Mouse (Mus musculus): ENCODE results near the gene Popdc2. TPM values are rescaled to one million over a fixed set of nuclear protein-coding genes. Genes with fewer than 3 reads are reported as not detected.
"Not testable (repeated sequence)": the region's sequence is repeated elsewhere in the genome, so short reads cannot be mapped to it uniquely, and the experiment has no call there.

The Popdc2 gene
- 16.9 and 18.7 TPM in 2 replicates for polyA plus RNA-seq (2012; rRNA removed)

DNA sequence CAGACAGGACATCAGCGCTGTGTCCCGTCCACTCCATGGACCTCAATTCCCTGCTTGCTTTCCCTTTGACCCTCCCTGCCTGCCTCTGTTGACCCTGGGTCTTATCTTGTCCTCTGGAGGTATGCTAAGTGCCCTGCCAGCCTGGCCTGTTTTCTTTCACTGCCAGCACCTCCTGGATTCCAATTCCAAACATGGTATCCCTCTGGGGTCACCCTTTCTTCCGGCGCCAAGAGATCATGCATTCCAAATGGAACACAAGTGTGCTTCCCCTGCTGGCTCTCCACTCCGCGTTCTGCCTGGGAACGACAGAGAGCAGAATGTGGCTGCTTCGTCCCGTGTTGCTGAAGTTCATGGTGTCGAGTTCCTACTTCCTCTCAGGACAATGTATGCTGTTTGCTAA is at the start of gene Popdc2:
Gene Popdc2 (plus strand): TSS at position 277 of the 400 bp plus-strand sequence.
- no peak for DNase-seq (ENCODE audit: low read depth, low spot score)
- 41% methylated on average over 10 of the region's 10 CpGs for WGBS

DNA sequence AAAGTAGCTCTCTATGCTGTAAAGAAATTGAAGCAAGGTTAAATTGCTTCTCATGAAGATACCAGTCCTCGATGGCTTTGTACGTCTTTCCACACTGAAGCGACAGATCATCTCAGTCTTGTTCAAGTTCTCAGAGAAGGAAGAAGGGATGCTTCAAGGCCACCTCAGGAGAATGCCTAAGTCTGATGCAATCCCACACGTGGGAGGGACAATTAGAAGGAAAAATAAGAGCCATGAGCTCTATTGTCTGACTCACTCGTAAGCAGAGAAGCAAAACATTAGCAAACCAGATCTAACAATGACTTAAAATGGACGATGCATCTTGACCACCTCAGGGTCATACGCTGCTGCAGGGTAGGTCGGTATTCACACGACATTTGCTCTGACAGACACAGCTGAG is 43.5 kb upstream of the Popdc2 start:
- WGBS = 73% methylated on average over 9 of the region's 9 CpGs
- DNase-seq (ENCODE audit: low read depth, low spot score) = no peak

DNA sequence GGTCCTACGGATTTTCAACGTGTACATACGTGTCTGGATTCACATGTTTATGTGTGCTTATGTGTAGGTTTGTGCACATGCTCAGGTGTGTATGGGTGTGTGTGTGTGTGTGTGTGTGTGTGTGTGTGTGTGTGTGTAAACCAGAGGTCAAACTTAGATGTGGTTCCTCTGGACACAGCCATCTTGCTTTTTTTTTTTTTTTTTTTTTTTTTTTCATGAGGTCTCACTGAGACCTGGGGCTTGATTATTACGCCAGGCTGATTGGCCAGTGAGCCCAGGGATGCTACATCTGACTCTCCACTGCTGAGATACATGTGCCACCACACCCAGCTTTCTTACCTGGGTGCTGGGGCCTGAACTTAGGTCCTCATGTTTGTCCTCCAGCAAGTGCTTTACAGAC is 42.9 kb upstream of the Popdc2 start:
- 93% methylated on average over 4 of the region's 4 CpGs for WGBS
- DNase-seq (ENCODE audit: low read depth, low spot score) = no peak

DNA sequence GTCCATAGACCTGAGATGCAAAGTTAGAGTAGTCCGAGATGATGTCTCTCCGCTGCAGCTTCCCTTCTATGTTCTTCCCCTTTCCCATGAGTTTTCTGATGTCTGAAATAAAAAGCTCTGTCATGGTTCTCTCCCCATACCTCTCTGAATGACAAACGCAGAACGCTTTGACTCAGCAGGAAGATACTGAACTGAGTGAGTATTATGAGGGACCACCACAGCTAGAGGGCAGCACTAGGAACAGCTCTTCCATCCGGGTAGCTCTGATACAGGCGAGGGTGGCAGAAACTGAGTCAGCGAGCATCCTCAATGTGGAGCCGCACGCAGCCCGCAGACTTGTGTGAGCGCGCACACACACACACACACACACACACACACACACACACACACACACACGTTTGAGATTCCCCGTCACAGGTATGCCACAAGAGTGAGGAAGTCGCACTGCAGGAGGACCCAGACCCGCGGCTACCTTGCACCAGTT is 40.5 kb upstream of the Popdc2 start:
- DNase-seq (ENCODE audit: low read depth, low spot score) = no peak
- 37% methylated on average over 17 of the region's 17 CpGs for WGBS

DNA sequence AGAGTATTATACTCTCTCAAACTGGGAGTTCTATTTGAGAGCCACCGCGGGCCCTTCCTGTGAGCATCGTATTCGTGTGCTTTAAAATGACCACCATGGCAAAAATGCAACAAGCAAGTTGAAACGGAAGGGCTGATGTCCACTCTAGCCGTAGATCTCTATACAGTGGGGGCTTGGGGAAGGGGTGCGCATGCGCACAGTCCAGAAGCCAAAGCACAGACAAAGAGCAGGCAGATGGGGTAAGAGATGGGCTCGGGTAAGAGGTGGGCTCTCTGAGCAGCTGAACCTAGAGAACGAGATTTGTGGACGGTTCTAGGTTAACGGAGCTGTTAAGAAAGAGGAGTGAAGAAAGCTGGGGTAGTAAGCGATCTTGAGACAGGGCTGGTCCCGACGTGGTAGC is 37.7 kb upstream of the Popdc2 start:
- DNase-seq (ENCODE audit: low read depth, low spot score) = no peak
- WGBS = 92% methylated on average over 15 of the region's 15 CpGs

DNA sequence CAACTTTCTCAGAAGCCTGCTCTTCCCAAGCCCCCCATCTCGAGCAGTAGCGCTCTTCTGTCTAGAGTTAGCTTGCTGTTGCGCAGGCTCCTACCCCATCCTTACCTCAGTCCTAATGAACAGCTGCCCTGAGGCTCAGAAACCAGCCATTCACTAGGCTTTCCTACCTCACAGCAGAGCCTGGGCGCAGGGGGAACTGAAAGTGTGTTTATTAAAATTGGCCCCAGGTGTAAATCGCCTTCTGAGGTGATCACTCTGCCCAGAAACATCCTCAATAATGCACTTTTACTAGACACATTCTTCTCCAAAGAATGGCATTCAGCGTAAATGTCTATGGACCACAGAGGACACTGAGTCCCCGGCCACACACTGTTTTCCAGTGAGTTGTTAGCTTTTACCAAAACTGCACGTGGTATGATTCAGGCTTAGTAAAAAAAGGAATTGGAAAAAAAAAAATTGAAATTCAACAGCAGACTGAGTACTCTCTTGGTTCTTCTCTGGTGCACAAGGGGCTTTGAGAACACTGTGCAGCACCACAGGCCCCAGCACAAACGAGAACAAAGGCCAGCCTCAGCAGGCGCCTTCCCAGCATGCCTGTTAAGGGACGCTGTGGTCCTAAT is 35.1 kb upstream of the Popdc2 start:
- no peak for DNase-seq (ENCODE audit: low read depth, low spot score)
- 87% methylated on average over 11 of the region's 11 CpGs for WGBS

DNA sequence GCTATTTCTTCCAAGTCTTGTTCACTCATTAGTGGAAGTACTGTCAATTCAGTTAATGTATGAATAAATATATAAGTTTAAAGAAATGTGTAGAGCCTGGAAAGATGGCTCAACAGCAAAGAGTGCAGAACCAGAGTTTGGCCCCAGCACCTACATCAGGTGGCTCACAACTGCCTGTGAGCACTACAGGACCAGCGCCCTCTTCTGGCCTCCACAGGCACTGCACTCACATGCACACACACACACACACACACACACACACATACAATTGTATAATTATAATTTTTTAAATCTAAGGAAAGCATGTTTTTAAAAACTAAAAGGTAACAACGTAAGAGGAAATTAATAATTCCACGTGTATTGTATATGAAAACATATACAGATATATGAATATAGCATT is 32.7 kb upstream of the Popdc2 start:
- WGBS = 94% methylated on average over 3 of the region's 3 CpGs
- no peak for DNase-seq (ENCODE audit: low read depth, low spot score)

DNA sequence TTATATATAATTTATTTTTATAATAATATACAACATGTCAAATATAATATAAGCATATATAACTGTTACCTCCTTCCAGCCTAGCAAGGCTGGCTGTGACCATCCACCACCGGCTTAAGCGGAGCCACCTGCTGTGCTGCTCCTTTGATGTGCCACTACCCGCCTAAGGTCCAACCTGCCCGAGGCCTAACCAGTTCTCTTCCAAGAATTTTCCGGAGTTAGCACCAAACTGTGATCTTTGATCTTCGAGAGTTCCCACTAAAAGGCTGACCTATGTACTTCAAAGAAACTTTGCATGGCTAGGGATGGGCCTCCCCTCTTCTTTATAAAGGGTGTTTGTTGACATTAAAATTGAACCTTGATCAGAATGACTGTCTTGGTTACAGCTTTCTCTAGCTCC is 27.6 kb upstream of the Popdc2 start:
- DNase-seq (ENCODE audit: low read depth, low spot score) = no peak
- 24% methylated on average over 6 of the region's 6 CpGs for WGBS

DNA sequence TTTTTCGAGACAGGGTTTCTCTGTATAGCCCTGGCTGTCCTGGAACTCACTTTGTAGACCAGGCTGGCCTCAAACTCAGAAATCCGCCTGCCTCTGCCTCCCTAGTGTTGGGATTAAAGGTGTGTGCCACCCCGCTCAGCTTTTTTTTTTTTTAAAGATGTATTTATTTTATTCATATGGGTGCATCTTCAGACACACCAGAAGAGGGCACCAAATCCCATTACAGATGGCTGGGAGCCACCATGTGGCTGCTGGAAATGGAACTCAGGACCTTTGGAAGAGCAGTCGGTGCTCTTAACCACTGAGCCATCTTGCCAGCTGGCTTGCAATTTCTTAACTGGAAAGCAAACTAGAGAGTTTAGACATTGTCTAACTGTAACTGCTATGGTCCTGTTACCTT is 23.9 kb upstream of the Popdc2 start:
- DNase-seq (ENCODE audit: low read depth, low spot score) = not testable (repeated sequence)
- 83% methylated on average over 4 of the region's 4 CpGs for WGBS

DNA sequence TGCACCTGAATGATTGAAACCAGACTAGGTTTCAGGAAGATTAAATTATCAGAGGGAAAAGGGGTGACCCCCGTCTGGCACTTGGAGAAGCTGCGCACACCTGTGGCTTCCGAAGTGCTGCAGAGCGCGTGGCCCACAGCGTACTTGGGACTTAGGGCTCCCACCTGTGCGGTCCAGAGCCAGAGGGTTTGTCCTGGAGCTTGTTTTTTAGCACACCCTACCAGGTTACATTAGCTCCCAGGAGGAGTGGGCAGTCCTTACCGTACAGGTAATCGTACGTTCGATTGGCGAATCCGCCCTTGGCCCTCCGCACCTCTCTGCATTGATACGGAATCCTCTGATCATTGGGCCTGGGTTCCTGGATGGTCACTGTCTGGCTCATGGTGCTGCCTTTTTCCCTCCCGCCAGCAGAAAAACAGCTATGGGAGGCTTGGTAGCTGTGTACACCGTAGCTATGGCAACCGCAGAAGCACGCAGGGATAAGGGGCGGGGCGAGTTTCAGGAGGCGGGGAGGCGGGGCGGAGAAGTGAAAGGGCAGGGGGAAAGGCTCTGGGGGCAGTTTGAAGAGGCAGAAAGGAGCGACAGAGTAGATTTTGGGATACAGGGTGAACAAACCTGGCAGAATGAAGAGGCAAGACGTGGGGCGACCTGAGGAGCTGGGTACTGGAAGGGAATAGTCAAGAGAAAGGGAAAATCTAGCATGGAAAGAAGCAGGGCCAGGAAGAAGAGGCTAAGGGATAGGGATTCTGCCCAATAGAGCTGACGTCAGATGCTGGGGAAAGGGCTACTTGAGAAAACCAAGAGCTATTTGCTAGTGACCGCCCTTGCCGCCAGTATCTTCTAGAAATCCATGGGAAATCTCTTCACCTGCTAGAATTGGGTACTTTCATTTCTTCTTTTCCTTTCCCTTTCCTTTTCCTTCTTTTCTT is 20.3 kb upstream of the Popdc2 start, which contains the start of gene Maats1:
Gene Maats1 (minus strand): TSS at position 748 of the 929 bp plus-strand sequence.
- DNase-seq (ENCODE audit: low read depth, low spot score) = no peak

DNA sequence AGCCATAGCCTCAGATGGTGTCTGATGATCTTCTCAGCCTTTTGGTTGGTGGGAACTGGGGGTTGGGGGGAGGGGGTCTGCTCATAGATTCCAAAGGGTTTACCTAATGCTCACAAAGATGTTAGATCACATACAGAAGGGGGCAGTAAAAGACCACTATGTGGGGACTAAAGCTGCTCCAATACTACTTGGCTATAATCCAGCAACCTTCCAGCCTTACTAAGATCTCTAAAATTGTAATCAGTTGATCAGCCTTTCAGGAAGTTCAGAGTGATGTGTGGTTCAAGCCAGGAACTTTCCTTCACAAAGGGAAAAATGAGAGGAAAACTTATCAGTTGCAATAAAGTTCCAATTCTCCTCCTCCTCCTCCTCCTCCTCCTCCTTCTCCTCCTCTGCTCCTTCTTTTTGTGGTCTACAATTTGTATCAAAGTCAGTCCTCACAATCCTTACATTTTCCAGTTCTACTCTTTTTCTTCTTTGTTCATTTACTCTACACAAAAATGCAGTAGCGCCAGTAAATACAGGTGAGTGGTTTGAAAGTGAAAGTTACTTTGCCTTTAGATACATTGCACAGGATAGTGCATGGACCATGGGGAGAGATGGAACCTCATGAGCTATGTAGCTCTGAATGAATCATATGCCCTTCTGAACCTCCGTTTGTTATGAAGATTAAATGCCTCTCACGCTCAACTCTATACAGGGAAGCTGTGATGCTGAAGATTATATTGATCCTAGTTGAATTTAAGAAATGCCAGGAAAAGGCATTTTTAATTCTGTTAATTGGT is 16.9 kb upstream of the Popdc2 start:
- DNase-seq (ENCODE audit: low read depth, low spot score) = no peak

More for the DNA sequence above, 20.3 kb upstream of the Popdc2 start, which contains the start of gene Maats1:
- WGBS = 18% methylated on average over 30 of the region's 30 CpGs

DNA sequence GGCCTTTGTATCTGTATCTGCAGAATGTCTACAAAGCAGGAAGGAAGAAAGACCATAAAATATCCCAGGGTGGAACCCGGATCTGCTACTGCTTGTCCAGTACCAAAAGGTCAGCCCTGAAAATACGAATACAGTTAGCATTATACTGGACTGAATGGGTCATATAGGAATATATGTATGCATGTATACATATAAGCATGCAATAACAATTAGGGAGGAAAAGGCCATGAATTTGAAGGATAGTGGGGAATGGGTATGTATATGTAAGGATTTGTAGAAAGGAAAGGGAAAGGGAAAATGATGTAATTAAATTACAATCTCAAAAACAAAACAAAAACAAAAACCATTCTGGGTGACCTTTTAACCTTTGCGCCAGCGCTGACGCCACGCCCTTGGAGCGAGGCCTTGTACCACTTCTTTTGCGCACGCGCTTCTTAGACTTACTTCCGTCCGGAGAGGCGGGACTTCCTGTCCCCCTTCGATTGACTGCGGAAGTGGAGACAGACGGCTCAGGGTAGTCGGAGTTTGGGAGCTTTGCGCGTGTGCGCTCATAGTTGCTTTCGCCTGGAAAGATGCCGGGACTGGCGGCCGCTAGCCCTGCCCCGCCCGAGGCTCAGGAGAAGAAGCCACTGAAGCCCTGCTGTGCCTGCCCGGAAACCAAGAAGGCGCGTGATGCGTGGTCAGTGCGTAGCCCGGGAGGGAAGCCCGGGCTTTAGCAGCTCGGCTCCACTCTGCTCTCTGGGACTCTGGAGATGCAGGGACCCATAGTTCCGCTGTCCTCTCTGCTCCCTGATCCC is 15.3 kb upstream of the Popdc2 start, which contains the start of the genes Cox17 and Gm21987:
Gene Cox17 (plus strand): TSS at position 463 of the 797 bp plus-strand sequence.
Gene Gm21987 (plus strand): TSS at position 512 of the 797 bp plus-strand sequence.
- DNase-seq (ENCODE audit: low read depth, low spot score) = peak; percentile 90
- 2% methylated on average over 35 of the region's 35 CpGs for WGBS

More for the DNA sequence above, 16.9 kb upstream of the Popdc2 start:
- WGBS = 38% methylated on average over 3 of the region's 3 CpGs

DNA sequence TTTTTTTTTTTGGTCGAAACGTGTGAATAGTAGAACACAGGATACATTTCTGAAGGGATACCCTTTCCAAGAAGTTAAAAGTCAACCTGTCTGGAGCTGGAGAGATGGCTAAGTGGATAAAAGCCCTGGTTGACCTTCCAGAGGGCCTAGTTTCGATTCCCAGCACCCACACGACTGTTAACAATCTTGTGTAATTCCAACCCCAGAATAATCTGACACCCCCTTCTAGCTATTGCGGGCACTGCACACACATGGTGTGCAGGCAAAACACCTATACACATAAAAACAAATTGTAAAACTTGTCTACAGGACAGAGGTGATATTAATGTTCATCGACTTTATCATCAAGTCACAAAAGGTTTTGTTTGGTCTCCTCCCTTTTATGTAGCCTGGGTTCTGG is 14.4 kb upstream of the Popdc2 start:
- no peak for DNase-seq (ENCODE audit: low read depth, low spot score)
- WGBS = 46% methylated on average over 6 of the region's 6 CpGs

DNA sequence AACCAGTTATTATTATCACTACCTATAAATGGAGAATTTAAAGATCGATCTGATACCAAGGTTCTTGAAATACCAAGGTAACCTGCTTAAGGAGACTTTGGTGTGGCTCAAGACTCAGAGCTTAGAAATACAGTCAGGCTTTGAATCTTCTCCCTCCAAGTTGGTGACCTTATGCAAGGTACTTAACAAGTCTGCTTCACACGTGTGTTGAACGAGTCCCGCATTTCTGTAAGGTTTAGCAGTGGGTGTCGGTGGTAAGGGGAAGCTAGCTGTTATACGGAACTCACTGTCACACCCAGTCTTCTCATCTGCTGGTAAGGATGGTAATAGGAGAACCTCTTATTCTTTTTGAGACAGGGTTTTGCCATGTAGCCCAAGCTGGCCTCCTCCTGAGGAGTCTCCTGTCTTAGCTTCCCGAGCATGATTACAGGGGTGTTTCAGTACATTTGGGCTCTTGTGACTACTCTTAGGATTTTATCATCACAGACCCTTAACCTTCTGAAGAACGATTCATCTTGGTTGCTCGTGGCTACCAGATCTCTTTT is 13.7 kb upstream of the Popdc2 start:
- no peak for DNase-seq (ENCODE audit: low read depth, low spot score)
- 58% methylated on average over 9 of the region's 9 CpGs for WGBS

DNA sequence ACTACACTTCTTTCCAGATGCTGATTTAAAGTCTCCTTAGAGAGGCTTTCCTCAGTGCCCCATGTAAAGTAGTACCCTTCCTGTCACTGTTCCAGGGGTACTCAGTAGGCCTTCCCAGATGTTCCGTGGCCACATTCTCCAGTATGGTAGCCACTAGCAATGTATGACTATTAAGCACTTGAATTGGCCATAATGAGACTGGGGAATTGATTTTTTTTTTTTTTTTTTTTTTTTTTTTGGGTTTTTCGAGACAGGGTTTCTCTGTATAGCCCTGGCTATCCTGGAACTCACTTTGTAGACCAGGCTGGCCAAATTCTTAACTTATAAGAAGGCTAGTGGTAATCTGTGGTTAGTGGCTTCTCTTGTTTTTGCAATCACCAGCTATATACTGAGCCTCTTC is 12.1 kb upstream of the Popdc2 start:
- WGBS = 79% methylated on average over 2 of the region's 2 CpGs
- DNase-seq (ENCODE audit: low read depth, low spot score) = no peak

DNA sequence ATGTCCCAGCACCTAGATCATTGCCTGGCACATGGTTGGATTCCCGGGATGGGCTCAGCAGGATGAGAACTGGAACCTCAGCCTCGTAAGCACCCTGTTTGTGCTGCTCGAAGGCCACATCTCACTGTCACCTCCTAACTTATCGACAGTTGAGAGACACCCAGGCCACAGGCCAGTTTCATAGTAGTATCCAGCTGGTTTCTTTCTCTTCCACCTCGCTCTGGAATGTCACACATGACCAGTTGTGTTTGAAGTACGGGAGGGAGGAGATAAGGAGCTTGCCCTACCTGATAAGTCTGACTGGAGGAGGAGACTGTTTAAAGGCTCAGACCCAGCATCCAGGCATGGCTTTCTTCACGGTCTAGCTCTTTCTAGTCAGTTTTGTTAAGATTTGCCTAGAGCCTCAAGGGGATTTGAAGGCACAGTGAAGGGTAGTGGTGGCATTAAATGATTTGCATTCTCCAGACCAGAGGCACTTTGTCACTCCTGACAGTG is 11.6 kb upstream of the Popdc2 start:
- no peak for DNase-seq (ENCODE audit: low read depth, low spot score)
- WGBS = 62% methylated on average over 7 of the region's 7 CpGs

DNA sequence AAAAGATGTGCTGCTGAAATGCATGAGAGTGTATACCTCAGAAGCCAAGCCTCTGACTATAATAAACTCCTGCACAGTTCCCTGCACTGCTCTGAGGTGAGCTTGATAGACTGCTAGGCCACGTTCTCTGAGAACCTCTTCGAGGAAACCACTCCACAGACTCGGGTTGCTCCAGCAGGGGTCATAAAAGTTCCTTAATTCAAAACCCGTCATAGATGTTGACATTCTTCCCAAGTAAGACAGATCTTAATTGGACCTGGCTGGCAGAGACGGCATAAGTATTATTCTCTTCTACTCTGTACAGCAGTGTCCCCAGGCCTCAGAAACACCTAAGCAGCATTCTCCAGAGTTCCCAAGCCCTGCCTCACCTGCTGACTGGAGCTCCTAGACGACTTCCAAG is 11.1 kb upstream of the Popdc2 start:
- WGBS = 44% methylated on average over 6 of the region's 6 CpGs
- DNase-seq (ENCODE audit: low read depth, low spot score) = no peak

DNA sequence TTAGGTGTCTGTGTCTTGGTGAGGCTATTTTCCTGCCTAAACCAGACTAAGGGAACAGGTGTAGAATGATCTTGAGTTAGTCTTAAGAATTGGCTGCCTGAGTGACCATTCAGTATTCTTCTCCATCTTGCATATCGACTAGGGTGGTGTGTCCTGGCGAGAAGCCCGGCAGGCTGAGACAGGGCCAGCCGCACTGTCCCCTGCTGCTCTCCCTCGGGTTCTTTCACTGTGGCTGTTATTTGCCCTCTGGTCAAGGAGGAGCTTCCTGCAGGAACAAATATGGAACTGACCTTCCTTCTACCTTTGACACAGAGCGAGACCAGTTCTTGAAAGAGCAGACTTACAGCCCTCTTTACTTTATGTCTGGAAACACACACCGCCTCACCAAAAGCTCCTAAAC is 10.0 kb upstream of the Popdc2 start:
- DNase-seq (ENCODE audit: low read depth, low spot score) = no peak
- WGBS = 77% methylated on average over 7 of the region's 7 CpGs

DNA sequence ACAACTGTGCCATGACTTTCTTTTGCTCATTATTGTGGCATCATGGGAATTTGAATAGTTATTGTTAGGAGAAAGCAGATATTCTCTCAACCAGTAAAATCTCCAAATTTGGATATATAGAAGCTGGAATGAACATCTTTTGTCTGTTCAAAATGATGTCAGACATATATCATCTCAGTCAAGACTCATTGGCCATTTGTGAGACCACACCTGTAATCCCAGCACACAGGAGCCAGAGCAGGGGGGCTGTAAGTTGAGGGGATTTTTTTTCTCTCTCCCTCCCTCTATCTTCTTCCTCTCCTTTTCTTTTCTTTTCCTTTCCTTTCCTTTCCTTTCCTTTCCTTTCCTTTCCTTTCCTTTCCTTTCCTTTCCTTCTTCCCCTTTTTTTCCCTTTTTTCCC is 9.2 kb upstream of the Popdc2 start:
- DNase-seq (ENCODE audit: low read depth, low spot score) = no peak
